Mouse (Mus musculus): ENCODE measurements around the gene Iqce.

Iqce gene

DNA sequence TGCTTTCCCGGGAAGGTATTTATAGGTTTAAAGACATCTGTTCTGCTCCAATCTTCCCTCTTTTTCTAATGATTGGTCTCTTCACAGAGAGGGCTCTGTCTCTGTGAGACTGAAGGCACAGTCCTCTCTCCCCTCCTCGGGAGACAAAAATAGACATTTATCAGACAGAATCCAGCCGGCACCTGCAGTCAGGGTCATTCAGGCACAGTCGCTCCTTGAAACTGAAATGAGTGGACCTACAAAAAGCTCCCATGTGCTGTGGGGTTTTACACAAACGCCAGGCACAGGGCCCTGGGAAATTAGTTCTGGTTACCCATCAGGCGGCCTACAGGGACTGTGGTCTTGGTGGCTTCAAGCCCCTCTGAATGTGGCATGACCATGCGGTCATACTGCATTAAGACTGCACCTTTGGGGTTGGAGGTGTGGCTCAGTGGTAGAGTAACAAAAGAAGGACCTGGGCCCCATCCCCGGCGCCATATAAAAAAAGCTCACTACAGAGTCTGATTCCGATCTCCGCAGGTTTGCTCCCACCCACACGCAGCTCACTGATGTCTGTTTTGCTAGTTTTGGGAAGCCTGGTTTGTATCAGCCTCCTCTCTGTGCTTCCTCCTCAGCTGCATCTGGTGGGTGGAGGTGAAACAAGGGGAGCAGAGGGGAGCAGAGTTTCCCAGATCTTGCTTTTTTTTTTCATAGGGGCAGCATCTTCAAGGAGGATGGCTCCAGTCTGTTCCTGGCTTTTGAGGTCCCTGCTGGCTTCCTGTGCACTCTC, 40.1 kb downstream of the Iqce start:
- no peak for DNase-seq (ENCODE audit: low spot score)

DNA sequence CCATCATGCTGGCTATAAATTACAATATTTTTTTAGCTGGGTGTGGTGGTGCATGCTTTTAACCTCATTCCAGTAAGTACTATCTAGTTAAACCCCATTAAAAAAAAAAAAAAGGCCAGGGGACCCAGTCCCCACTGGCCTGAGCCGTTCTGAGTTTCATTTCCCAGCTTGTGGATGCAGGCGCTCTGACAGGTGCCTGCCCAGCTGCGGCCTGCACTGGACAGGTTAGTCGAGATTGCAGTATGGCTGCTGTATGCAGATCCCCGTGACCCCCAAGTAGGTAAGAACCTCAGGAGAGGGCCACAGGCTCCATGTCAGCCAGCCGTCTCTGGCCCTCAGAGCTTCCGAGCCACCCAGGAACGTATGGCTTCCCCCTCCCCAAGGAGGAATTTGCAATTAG, 40.8 kb downstream of the Iqce start:
- DNase-seq (ENCODE audit: low spot score), result no peak

DNA sequence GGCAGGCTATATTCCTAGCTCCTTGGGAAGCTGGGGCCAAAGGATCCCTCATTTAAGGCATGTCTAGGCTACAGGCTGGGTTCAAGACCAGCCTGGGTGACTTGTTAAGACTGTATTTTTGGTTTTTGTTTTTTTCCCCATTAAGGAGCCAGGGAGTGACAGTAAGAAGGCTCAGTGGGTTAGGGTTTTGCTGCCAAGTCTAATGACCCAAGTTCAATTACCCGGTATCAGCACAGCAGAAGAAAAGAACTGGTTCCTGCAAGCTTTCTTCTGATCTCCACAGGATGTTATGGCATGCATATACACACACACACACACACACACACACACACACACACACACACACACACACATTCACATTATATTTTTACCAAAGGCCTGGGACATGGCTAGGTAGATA, 41.8 kb downstream of the Iqce start:
- no peak for DNase-seq (ENCODE audit: low spot score)

DNA sequence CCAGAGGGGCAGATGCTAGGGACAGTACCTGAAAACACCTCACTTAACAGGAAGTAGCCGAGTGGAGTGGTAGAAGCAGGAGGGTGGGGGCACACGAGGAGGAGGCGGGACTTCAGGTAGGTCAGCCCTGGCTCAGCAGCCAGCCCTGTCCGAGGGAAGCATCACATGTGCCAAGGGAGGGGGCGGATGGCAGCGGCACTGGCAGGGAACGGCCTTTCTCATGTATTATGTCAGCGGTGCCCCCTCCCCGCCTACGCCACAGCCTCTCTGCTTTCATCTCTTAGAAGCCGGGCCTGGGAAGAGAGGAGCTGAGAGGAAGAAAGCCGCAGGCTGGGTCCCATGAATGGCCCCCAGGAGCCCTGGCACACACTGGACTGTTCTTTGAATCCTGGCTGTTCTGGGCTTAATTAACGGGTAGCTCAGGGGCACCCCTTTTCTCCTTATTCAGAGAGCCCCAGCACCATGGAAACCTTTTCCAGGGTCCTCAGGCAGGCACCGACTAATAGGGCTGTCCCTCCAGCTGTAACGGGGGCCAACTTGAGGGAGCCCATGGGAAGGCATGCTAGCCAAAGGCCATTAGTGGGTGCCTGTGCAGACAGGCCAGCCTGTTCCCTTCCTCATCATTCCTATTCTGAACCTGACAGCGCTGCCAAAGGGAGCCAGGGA, 42.4 kb downstream of the Iqce start:
- no peak for DNase-seq (ENCODE audit: low spot score)

DNA sequence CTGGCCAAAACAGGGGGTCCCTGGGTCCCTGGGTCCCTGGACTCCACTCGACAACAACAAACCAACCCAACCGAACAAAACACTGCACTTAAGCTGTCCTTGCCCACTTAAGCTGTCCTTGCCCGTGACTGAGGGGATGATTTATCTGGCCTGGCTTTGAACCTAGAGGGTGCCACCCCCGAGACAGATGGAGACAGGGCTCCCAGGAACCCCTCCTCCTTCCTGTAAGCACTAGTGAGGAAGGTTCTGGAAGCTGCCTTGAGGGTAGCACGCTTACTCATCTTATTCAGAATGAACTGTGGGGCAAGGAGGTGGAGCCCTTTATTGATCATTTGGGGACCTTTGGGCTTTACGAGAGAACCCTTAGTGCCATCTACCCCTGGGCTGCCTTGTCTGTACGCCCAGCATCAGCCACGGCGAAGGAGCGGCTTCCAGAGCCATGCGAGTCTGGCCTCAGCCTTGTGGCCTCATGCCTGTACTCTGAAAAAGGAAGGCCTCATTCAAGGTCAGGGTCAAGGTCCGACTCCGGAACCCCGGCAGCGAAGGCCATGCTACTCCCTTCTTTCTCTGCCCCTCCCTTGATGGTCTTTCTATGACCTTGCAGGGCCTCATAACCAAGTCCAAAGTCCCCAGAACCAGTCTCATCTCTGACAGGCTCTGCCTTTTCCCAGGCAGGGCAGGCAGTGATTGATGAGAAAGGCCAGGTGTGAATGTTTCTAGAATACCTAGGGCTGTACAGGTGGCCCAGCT, 47.9 kb downstream of the Iqce start:
- peak; percentile 54 for DNase-seq (ENCODE audit: low spot score)

DNA sequence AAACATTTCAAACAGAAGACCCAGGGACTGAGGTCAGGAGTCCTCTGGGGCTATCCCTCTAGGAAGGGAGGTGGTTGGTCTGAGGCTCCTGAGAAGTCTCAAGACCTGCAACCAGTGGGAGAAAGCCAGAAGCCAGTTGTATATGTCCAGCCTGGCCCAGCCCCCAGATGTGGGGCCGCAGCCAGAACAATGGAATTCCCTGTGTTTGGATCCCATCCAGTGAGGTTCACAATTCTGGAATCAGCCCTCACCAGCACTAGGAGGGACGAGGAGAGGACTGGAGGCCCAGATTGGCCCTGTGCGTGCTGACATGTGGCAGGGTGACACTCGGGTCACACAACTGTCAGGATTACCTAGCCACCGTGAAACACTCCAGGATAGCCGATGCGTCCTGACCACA, 49.6 kb downstream of the Iqce start:
- no peak for DNase-seq (ENCODE audit: low spot score)

DNA sequence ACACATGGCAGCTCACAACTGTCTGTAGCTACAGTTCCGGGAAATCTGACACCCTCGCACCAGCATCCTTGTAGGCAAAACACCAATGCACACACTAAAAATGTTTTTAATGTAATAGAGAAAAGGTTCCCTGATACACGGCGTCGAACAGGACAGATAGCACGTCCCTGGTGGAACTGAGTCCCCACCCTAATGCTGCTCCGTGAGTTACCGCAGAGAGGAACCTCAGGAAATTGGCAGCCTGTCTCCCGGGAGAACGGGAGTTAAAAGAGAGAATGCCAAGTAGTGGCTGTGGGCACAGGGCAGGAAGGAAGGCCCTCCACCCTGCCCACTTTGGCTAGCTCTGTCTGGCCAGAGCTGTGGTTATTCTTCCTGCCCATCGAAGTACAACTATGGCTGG, 50.9 kb downstream of the Iqce start:
- DNase-seq (ENCODE audit: low spot score), result no peak

DNA sequence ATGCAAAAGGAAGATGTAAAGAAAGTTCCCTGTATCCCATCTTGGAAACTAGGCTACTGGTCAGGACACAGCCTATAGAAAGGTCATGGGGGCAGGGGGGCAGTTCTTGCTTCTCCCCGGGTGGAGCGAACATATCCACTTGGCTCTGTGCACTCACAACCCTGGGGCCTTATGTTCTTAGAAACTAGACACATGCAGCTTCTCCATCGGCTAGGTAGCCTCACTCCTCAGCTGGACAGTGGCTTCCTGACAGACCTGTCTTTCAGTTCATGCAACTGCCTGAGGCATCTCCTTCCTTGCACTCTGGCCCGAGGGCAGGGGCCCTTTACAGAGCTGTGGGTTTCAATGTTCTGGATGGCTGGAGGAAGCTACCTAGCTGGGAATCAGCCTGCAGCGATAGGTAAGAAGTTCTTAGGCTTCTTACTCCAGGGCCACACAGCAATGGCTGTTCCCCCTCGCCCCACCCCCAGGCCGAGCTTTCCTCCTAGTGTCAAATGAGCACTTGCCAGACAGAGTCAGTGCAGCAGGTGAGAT, 52.2 kb downstream of the Iqce start:
- no peak for DNase-seq (ENCODE audit: low spot score)

DNA sequence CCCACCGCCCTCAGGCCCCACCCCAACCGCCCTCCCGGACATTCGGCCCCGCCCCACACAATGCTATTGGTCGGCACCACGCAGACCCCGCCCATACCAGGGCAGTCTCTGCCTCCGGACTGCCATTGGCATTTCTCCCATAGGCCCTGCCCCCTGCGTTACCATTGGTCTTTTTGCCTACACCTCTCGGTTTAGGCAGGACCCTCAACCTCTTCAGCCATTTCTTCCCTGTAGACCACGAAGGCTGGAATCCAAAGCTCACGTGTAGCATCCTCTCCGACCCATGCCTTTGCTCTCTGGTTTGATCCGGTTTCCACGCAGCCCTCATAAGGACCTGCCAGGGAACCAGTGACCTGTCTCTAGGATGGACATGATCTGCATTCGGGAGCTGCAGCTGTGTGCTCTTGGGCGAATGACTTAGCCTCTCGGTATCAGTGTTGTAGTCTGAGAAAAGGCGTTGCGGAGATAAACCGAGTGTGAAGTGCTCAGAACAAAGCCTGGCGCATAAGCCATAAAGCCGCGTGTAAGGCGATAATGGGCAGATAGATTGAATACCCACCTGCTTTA, 53.0 kb downstream of the Iqce start:
- peak; percentile 98 for DNase-seq (ENCODE audit: low spot score)

DNA sequence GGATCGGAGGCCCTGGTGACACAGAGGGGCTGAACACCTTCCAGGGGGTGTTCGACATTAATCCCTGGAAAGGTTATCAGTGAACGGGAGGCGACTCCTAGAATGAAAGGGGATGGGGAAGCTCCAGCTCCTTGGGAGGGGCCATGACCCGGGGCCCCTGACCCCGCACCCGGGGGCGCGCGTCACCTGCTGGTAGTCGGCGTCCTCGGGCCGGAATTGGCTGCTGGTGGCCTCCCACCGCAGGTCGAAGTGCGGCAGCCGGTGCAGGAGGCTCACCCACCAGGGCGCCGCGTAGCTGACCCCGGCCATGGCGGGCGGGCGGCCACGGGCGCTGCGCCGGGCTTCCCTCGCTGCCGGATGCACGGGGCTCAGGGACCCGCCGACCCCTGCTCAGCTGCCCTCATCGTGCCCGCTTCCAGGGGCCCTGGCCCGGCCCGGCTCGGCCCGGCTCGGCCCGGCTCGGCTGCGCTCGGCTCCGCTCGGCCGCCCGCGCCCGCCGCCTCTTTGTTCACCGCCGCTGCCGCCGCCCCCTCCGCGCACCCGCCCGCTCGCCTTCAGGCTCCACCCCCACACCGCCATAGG, 53.6 kb downstream of the Iqce start, which contains the start of gene Ttyh3:
Gene Ttyh3, minus strand, starts transcription at position 513 of the 582 bp plus-strand sequence.
- DNase-seq (ENCODE audit: low spot score), result no peak

DNA sequence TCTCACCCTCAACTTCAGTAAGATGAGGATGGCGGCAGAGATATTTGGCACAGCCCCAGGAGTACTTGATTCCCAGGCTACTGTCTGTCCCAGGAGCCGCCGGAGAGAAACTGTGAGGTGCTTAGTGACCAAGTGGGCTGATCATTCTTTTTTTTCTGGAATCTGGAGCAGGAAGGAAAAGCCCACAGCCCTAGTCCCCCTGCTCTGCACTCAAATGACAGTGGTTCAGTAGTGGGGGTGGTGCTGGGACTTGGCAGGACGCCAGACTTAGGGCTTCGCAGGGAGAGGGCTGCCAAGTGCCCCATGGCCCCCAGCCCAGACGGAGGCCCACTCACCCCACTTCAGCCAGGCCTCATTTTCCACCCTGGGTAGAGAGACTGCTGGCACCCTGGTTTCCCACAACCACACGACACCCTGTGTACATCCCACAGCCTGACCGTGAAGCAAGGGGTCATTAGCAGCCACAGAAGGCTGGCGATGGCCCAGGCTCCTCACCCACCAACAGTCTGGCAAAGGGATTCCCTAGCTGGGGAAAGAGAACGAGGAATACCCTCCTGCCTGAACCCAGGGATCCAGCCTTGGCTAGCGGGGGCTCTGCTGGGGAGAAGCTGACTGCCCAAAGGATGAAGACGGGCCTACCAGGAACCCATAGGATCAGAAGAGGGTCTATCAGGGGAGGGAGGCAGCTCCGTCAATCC, 54.2 kb downstream of the Iqce start:
- peak; percentile 47 for DNase-seq (ENCODE audit: low spot score)

DNA sequence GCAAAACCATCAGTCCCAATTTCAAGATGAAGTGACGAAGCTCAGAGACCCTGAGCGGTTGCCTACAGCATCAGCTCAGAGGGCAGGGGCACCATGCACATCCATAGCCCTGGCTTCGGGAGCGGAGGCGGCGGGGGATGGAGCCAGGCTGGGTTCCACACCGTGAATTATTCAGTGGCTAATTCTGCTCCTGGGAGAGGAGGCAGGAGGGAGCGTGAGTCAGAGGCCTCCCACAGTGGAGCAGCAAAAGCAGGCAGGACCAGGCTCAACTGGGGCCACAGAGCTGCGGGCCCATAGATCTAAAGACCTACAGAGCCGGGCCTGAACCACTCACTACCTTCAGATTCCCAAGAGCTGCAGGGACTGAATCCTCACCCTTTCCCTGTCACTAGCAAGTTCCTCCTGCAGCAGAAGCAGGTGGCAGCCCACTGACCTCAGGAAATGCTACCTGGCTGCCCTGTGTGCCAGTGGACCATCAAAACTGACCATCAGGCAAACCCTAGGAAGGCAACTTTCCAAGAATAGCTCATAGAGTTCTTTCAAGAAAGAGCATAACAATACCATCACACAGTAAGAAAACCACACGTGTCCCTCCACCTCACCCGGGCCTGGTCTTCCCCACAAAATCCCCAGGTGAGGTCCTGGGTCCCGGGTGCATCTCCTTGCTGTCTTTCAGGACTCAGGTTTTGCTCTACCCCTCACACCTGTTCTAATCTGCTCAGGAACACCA, 55.0 kb downstream of the Iqce start:
- no peak for DNase-seq (ENCODE audit: low spot score)

DNA sequence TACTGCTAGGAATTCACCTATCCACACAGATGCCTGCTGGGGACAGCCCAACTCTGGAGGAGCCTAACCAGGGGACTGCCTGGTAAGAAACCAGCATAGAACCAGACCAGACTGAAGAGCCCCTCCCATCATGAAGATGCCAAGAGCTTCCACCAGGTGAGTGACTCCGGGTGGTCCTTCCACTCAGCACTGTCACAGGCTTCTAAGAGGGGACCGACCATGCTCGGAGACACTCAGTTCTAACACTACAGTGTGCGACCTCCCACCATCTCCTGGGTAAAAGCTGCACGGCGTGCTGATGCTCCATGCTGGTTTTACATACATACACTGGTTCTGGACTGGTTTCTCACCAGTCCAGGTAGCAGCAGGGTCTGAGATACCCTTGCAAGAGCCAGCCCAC, 56.0 kb downstream of the Iqce start:
- DNase-seq (ENCODE audit: low spot score), result no peak

DNA sequence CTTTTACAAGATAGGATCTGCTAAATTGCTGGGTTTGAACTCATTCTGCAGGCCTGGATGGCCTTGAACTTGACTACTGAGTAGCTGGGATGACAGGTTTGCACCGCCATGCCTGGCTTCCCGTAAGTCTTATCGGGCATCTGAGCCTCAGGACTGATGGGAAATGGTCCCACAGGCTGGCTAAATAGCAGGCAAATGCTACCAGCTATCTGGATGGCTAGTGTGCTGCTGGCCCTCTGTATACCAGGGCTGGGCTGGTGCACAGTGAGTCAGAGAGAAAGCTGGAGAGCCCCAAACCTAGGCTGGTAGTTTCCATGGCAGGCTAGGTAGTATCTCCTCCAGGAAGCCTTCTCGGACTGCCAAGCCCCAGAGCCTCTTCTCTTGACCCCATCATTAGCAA, 56.7 kb downstream of the Iqce start:
- DNase-seq (ENCODE audit: low spot score), result no peak

DNA sequence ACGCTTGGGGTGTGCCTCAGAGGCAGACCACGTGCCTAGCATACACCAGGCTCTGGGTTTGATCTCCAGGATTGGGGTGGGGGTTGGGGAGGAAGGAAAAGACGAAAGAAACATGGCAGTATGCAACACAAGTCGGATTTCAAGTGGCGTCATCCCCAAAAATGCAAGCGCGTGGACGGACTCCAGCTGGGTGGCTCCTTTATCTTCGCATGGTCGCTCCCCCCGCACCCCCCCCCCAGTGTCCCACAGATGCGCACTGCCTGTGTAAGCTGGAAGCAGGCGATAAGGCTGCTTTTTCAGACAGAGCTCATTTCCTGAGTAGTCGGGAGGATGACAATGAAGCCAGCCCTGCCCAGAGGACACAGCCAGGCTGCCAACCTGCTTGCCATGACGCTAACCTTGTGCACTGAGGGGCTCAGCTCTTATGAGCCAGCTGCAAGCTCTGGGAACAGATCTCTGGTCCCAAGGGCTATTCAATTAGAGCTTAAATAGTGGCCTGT, 57.4 kb downstream of the Iqce start:
- DNase-seq (ENCODE audit: low spot score), result no peak

DNA sequence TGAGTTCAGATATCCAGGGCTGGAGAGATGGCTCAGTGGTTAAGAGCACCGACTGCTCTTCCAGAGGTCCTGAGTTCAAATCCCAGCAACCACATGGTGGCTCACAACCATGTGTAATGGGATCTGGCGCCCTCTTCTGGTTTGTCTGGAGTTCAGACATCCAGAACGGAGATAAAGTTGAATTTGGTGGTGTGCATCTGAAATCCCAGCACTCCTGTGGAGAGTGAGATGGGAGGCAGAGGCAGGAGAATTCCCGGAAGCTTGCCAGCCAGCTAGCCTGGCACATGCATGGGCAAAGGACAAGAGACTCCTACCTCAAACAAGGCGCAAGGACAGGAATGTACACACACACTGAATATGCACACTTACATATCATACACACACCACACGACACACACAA, 57.9 kb downstream of the Iqce start:
- DNase-seq (ENCODE audit: low spot score), result no peak

DNA sequence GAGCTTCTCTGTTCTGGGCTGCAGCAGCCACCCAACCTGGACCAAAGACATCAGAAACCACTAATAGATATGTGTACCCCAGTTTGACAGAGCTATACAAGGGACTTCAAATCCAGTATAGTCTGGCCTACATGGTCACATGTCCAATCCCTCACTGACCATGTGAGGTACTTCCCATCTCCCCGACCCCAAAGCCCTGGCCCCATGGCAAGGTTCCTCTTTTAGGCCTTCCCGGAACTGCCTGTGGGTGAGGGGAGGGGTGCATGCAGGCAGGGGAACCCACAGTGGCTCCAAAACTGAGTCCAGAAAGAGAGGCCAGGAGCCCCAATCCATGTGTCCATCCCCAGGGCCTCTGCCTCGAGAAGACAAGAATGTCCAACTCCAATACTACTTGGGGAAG, 60.1 kb downstream of the Iqce start:
- DNase-seq (ENCODE audit: low spot score), result no peak

DNA sequence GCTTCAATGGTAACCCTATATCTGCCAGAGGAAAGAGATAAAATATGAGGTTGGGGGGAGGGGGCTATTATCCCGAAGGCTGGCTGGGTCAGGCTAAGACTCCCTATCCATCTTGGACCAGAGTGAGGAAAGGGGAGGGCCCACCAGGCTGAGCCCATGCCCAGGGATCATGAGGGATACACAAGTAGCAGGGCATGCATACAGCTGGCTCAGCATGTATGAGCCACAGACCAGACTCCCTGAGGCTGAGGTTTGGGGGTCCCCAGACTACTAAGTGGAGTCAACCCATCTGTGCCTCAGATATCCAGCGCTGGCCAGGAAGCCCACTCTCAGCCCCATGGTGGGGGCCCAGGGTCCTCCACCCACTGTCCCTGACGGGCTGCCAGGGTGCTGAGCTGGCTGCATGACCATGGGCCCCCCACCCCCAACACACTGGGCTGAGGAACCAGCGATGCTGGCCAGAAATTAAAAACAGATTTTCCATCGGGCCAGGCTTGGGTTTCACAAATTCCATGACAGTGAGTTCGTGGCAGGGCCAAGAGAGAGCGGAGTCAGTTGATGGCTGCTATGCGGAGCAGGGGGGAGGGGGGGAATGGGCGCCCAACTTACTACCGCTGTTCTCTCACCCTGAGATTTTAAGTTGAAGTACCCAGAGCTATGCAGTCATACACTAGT, 60.8 kb downstream of the Iqce start:
- no peak for DNase-seq (ENCODE audit: low spot score)

DNA sequence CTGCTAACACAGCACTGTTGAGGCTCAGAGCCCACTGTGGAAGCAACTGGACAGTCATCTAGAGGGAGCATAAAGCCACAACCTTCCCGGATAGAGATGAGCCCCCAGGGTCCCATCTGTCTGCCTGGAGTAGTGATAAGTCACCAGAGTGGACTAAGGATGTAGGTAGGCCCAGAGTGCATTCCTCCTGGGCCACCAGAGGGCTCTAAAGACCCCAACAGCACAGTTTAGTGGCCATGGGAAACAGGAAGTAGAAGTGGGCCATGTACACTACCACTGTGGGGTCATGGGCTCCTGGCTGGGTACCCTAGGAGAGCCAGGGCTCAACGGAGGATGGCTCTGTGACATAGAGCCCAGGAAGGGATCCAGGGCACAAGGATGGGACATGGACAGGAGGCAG, 61.4 kb downstream of the Iqce start:
- no peak for DNase-seq (ENCODE audit: low spot score)

DNA sequence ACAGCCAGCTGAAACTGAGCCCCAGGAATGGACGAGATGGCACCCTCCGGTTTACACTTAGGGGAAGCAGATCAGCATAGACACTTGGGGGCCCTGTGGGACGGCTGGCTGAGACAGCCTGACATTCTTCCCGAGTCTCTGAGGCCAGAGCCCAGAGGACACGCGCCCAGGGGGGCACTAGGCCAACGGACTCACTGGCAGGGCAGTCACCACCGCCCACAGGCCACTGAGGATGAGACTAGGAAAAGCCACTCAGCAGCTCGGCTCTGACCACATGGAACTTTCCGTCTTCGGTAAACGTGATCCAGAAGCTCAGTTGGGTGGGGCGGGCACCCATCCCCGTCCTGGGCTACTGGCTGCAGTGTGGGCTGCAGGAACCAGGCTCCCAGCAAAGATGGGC, 62.3 kb downstream of the Iqce start:
- no peak for DNase-seq (ENCODE audit: low spot score)
